Mouse (Mus musculus): ENCODE measurements around the gene Nbea. TPM values are rescaled to one million over a fixed set of nuclear protein-coding genes. Genes with fewer than 3 reads are reported as not detected.

Nbea gene
- total RNA-seq, 1 experiment: 9.1 TPM

DNA sequence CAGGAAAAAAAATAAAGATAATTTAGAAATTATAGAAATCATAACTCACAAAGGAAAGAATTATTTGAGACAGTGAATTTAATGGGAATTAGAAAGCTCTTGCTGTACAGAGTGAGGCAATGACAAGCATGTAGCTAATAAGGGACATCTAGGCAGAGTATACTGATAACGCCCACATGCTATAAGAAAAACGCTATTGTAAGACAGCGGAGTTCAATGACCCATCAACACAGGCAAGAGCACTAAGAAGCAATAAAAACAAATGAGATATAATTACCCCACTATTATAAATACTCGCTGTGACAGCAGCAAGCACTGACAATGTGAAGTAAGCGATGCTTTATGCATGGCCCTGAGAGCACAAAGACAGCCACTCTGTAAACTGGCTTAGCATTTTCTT lies 233.5 kb downstream of the Nbea start:
- in situ Hi-C loops (cut with MboI; ENCODE audit: low sequenced_read_pairs in 2 of 2, unreplicated experiment in 2 of 2): no loop called here
- no peak overlapping the region for H3K9ac ChIP-seq (ENCODE audit: insufficient read depth, low read depth, low read length, poor library complexity, severe bottlenecking)
- H3K9me3 ChIP-seq (ENCODE audit: control insufficient read depth, insufficient read depth, low read depth, low read length): no peaks in the 10 kb centered on the region
- no peaks in the 10 kb centered on the region for H3K4me1 ChIP-seq (ENCODE audit: control insufficient read depth in 2 of 2, insufficient read depth in 2 of 2, low read length in 2 of 2, poor library complexity in 1 of 2)
- H3K4me3 ChIP-seq (ENCODE audit: insufficient read depth in 1 of 2, low read depth in 1 of 2, low read length in 2 of 2, poor library complexity in 1 of 2, severe bottlenecking in 1 of 2): no peak overlapping the region
- H3K27ac ChIP-seq (ENCODE audit: insufficient read depth, low read depth, low read length, poor library complexity, severe bottlenecking): no peak overlapping the region
- H3K36me3 ChIP-seq (ENCODE audit: control insufficient read depth, insufficient read depth, low read length, poor library complexity, severe bottlenecking): no peaks in the 10 kb centered on the region
- TF ChIP-seq ZNF384 (IDR thresholded peaks at IDR 0.05; ENCODE audit: low read depth, low read length): no peak
- no peak for TF ChIP-seq ZC3H11A (IDR thresholded peaks at IDR 0.05; ENCODE audit: borderline replicate concordance, low read depth, low read length)
- TF ChIP-seq CHD2 (IDR thresholded peaks at IDR 0.05; ENCODE audit: low read depth, low read length): no peak
- no peak for TF ChIP-seq HCFC1 (IDR thresholded peaks at IDR 0.05; ENCODE audit: borderline replicate concordance, insufficient read depth, low read length)
- TF ChIP-seq MAFK (IDR thresholded peaks at IDR 0.05; ENCODE audit: insufficient read depth, low read depth, low read length): no peak
- DNase-seq (ENCODE audit: low read depth, low spot score): no peak

DNA sequence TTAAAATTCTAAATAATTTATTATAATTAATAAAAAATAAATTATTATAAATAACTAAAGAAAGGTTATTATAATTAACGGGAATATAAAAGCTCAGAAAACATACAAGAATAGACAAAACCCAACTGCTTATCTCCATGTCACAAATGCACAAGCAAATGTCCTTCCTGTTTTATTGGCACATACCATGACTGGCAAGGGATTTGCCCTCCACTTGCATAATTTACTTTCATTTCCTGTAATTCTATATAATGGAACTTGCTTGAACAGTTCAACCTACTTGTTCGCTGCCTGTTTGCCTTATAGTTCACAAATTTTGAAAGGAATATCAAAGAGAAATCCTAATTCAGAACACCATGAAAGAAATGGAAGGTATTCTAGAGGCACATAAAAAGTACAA lies 234.4 kb downstream of the Nbea start:
- no peaks in the 10 kb centered on the region for H3K4me1 ChIP-seq (ENCODE audit: control insufficient read depth in 2 of 2, insufficient read depth in 2 of 2, low read length in 2 of 2, poor library complexity in 1 of 2)
- H3K9ac ChIP-seq (ENCODE audit: insufficient read depth, low read depth, low read length, poor library complexity, severe bottlenecking): no peak overlapping the region
- no peak overlapping the region for H3K27ac ChIP-seq (ENCODE audit: insufficient read depth, low read depth, low read length, poor library complexity, severe bottlenecking)
- DNase-seq (ENCODE audit: low read depth, low spot score): no peak
- no peaks in the 10 kb centered on the region for H3K36me3 ChIP-seq (ENCODE audit: control insufficient read depth, insufficient read depth, low read length, poor library complexity, severe bottlenecking)
- in situ Hi-C loops (cut with MboI; ENCODE audit: low sequenced_read_pairs in 2 of 2, unreplicated experiment in 2 of 2): no loop called here
- H3K9me3 ChIP-seq (ENCODE audit: control insufficient read depth, insufficient read depth, low read depth, low read length): no peaks in the 10 kb centered on the region
- H3K4me3 ChIP-seq (ENCODE audit: insufficient read depth in 1 of 2, low read depth in 1 of 2, low read length in 2 of 2, poor library complexity in 1 of 2, severe bottlenecking in 1 of 2): no peak overlapping the region
- TF ChIP-seq MAFK (IDR thresholded peaks at IDR 0.05; ENCODE audit: insufficient read depth, low read depth, low read length): no peak

DNA sequence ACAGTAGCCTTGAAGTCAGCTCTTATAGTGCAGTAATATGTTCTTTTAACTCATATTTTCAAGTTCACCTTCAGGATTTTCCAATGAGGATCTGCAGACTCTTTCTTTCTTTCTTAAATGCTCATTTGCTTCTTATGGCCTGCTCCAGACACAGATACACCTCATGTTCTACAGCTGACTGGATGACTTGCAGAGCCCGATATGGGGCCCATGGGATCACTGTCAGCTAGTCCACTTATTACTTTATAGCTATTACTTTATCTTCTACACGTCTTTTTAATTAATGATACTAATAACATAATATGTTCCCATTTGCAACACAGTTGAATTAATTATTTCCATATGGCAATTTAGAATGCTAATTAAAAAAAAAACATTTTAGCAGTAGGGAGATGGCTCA lies 256.2 kb downstream of the Nbea start:
- no peak for TF ChIP-seq CHD2 (IDR thresholded peaks at IDR 0.05; ENCODE audit: low read depth, low read length)
- no peak for TF ChIP-seq HCFC1 (IDR thresholded peaks at IDR 0.05; ENCODE audit: borderline replicate concordance, insufficient read depth, low read length)
- TF ChIP-seq MAFK (IDR thresholded peaks at IDR 0.05; ENCODE audit: insufficient read depth, low read depth, low read length): no peak
- no peak for TF ChIP-seq ZC3H11A (IDR thresholded peaks at IDR 0.05; ENCODE audit: borderline replicate concordance, low read depth, low read length)
- TF ChIP-seq ZNF384 (IDR thresholded peaks at IDR 0.05; ENCODE audit: low read depth, low read length): no peak
- H3K27ac ChIP-seq (ENCODE audit: insufficient read depth, low read depth, low read length, poor library complexity, severe bottlenecking): no peak overlapping the region
- H3K4me3 ChIP-seq (ENCODE audit: insufficient read depth in 1 of 2, low read depth in 1 of 2, low read length in 2 of 2, poor library complexity in 1 of 2, severe bottlenecking in 1 of 2): no peak overlapping the region
- no peak overlapping the region for H3K9ac ChIP-seq (ENCODE audit: insufficient read depth, low read depth, low read length, poor library complexity, severe bottlenecking)
- H3K36me3 ChIP-seq (ENCODE audit: control insufficient read depth, insufficient read depth, low read length, poor library complexity, severe bottlenecking): no peaks in the 10 kb centered on the region
- no peak for DNase-seq (ENCODE audit: low read depth, low spot score)
- H3K9me3 ChIP-seq (ENCODE audit: control insufficient read depth, insufficient read depth, low read depth, low read length): no peaks in the 10 kb centered on the region
- no peaks in the 10 kb centered on the region for H3K4me1 ChIP-seq (ENCODE audit: control insufficient read depth in 2 of 2, insufficient read depth in 2 of 2, low read length in 2 of 2, poor library complexity in 1 of 2)
- in situ Hi-C loops (cut with MboI; ENCODE audit: low sequenced_read_pairs in 2 of 2, unreplicated experiment in 2 of 2): no loop called here

DNA sequence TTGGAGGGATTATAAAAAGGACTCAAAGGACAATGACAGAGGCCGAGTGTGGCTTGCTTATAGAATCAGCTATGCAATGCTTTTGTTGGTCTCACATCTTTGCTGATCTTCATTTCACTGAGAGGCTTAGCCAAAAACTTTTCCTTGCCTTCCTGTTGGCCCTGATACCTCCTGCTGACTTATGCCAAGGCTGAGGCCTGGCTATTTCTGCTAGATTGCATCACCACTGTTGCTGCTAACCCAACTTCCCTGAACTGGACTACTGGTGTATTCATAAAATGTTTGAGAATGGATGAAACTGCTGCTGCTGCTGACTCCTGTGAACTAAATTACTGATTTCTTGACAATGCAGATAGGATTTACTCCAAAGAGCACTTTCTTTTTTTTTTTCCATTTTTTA lies 274.2 kb downstream of the Nbea start:
- TF ChIP-seq MAFK (IDR thresholded peaks at IDR 0.05; ENCODE audit: insufficient read depth, low read depth, low read length) (no peak), HCFC1 (IDR thresholded peaks at IDR 0.05; ENCODE audit: borderline replicate concordance, insufficient read depth, low read length) (no peak), ZC3H11A (IDR thresholded peaks at IDR 0.05; ENCODE audit: borderline replicate concordance, low read depth, low read length) (no peak), CHD2 (IDR thresholded peaks at IDR 0.05; ENCODE audit: low read depth, low read length) (no peak), ZNF384 (IDR thresholded peaks at IDR 0.05; ENCODE audit: low read depth, low read length) (no peak)
- no peak for DNase-seq (ENCODE audit: low read depth, low spot score)
- no peak overlapping the region for H3K9ac ChIP-seq (ENCODE audit: insufficient read depth, low read depth, low read length, poor library complexity, severe bottlenecking)
- H3K4me1 ChIP-seq (ENCODE audit: control insufficient read depth in 2 of 2, insufficient read depth in 2 of 2, low read length in 2 of 2, poor library complexity in 1 of 2): no peaks in the 10 kb centered on the region
- H3K4me3 ChIP-seq (ENCODE audit: insufficient read depth in 1 of 2, low read depth in 1 of 2, low read length in 2 of 2, poor library complexity in 1 of 2, severe bottlenecking in 1 of 2): no peak overlapping the region
- in situ Hi-C loops (cut with MboI; ENCODE audit: low sequenced_read_pairs in 2 of 2, unreplicated experiment in 2 of 2): no loop called here
- no peaks in the 10 kb centered on the region for H3K9me3 ChIP-seq (ENCODE audit: control insufficient read depth, insufficient read depth, low read depth, low read length)
- H3K27ac ChIP-seq (ENCODE audit: insufficient read depth, low read depth, low read length, poor library complexity, severe bottlenecking): no peak overlapping the region
- H3K36me3 ChIP-seq (ENCODE audit: control insufficient read depth, insufficient read depth, low read length, poor library complexity, severe bottlenecking): no peaks in the 10 kb centered on the region

DNA sequence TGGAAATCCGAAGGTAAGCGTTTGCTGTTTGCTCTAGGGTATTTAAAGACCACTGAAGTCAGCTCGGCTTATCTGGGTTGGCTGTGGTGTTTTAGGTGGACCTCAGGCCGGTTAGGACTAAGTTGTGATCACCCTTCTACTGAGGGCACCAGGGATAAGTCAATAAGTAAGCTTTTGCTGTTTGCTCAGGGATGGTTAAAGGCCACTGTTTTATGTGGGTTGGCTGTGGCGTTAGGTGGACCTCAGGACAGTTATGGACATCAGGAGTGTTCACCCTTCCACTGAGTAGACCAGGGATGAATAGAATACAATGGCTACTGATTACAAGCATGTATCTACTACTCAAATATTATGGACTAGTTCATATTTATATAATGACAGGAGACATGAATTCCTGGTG lies 292.9 kb downstream of the Nbea start:
- H3K4me1 ChIP-seq (ENCODE audit: control insufficient read depth in 2 of 2, insufficient read depth in 2 of 2, low read length in 2 of 2, poor library complexity in 1 of 2): no peaks in the 10 kb centered on the region
- H3K36me3 ChIP-seq (ENCODE audit: control insufficient read depth, insufficient read depth, low read length, poor library complexity, severe bottlenecking): no peaks in the 10 kb centered on the region
- no peak overlapping the region for H3K4me3 ChIP-seq (ENCODE audit: insufficient read depth in 1 of 2, low read depth in 1 of 2, low read length in 2 of 2, poor library complexity in 1 of 2, severe bottlenecking in 1 of 2)
- TF ChIP-seq ZC3H11A (IDR thresholded peaks at IDR 0.05; ENCODE audit: borderline replicate concordance, low read depth, low read length): no peak
- no peak for TF ChIP-seq CHD2 (IDR thresholded peaks at IDR 0.05; ENCODE audit: low read depth, low read length)
- H3K9me3 ChIP-seq (ENCODE audit: control insufficient read depth, insufficient read depth, low read depth, low read length): no peaks in the 10 kb centered on the region
- DNase-seq (ENCODE audit: low read depth, low spot score): no peak
- H3K9ac ChIP-seq (ENCODE audit: insufficient read depth, low read depth, low read length, poor library complexity, severe bottlenecking): no peak overlapping the region
- in situ Hi-C loops (cut with MboI; ENCODE audit: low sequenced_read_pairs in 2 of 2, unreplicated experiment in 2 of 2): no loop called here
- no peak overlapping the region for H3K27ac ChIP-seq (ENCODE audit: insufficient read depth, low read depth, low read length, poor library complexity, severe bottlenecking)

Measured in ES-E14 (cell line).